Mouse (Mus musculus) megakaryocyte, embryonic 14.5 days (primary cell): ENCODE data around the gene Pdlim3. TPM values are rescaled to one million over a fixed set of nuclear protein-coding genes. Genes with fewer than 3 reads are reported as not detected.

ENCODE experiments used
- H3K27me3 ChIP-seq: replicated peaks from 2 replicates; pipeline ENCODE3; 2012; ENCODE audit warnings: inconsistent platforms
- H3K36me3 ChIP-seq: replicated peaks from 2 replicates; pipeline ENCODE3; 2012; ENCODE audit warnings: low read length, inconsistent platforms, mixed read lengths
- H3K4me1 ChIP-seq: 2 replicates; pipeline ENCODE4 v1.6.1; 2012; ENCODE audit warnings: inconsistent platforms
- H3K4me3 ChIP-seq: replicated peaks from 2 replicates; pipeline ENCODE3; 2012; ENCODE audit warnings: moderate library complexity, mild to moderate bottlenecking, inconsistent platforms
- H3K9me3 ChIP-seq: 2 replicates; pipeline ENCODE4 v1.6.1; 2012; ENCODE audit warnings: inconsistent platforms
- FLI1 ChIP-seq: IDR thresholded peaks from 2 replicates; pipeline ENCODE4 v1.6.1; 2012; ENCODE audit warnings: low read length, inconsistent platforms, mixed read lengths
- GATA1 ChIP-seq: IDR thresholded peaks from 3 replicates; pipeline ENCODE4 v1.6.1; 2012; ENCODE audit warnings: mixed read lengths, low read length, inconsistent platforms, borderline replicate concordance
- polyA plus RNA-seq: library from polyadenylated mRNA; stranded (reverse); fragments of >175 nt; gene quantifications from 2 replicates; pipeline ENCODE4 v1.2.3, GENCODE M21; 2012; ENCODE audit warnings: low replicate concordance; ENCODE audit not compliant: insufficient read depth

Gene Pdlim3
- polyA plus RNA-seq, 1 experiment, result not detected

DNA sequence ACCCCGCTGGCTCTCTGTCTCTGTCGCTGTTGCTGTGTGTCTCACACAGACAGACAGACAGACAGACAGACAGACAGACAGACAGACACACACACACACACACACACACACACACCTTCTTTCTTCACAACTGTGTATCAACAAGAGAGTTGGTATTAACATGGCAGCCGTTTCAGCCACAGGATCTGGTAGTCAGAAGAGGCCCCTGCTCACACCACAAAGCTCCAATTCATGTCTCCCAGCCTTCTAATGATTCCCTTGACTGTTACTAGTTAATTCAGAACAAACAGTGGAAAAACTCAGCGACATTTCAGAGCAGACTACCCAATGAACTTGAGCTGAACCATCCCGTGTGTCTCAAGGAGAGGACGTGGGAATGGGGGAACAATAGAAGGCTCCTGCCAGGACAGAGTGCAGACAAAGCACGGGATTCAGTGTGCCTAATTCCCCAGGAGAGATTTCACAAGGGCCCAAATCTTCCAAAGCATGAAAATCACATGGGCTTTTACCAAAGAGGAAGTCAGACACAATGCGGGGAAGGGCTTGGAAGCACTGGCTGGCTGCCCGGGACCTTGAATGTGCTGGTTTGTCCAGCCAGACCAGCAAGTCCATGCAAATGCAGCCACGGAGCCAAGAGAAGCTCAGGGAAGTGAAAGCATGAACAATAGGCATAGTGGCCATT, 10.2 kb upstream of the Pdlim3 start:
- Histone ChIP-seq H3K36me3 (no peaks in the 10 kb centered on the region), H3K4me3 (no peak overlapping the region), H3K4me1 (no peaks in the 10 kb centered on the region), H3K27me3 (no peaks in the 10 kb centered on the region), H3K9me3 (peaks cover 2% of the 10 kb centered on the region)
- TF ChIP-seq FLI1 (no peak), GATA1 (no peak)

GRCm38 (mm10) chr8:45876397-45876796, 8.9 kb upstream of the Pdlim3 start:
- Histone ChIP-seq H3K4me1 (no peaks in the 10 kb centered on the region), H3K9me3 (peaks cover 4% of the 10 kb centered on the region), H3K4me3 (no peak overlapping the region), H3K36me3 (no peaks in the 10 kb centered on the region), H3K27me3 (no peaks in the 10 kb centered on the region)
- no peak for TF ChIP-seq FLI1
- no peak for TF ChIP-seq GATA1

DNA sequence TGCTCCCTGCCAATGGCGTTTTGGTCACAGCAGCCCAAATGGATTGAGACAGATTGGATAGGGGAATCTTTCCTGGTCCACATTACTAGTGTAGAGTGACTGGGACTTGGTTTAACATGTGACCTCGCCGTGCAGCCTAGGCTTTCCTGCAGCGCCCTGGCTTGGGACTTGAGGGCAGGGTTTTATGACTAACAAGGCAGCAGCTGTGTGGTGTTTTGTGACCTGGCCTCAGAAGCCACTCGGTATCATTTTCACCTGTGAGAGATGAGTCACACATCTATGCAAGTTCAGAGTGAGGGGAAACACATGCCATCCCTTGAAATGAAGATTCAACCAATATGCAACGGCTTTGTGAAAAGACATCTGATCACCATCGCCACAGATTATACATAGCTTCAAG, 7.6 kb upstream of the Pdlim3 start:
- H3K9me3 ChIP-seq, result peaks cover 4% of the 10 kb centered on the region
- TF ChIP-seq GATA1 (no peak), FLI1 (no peak)
- H3K4me3 ChIP-seq, result no peak overlapping the region
- H3K4me1 ChIP-seq, result no peaks in the 10 kb centered on the region
- H3K27me3 ChIP-seq, result no peaks in the 10 kb centered on the region
- no peaks in the 10 kb centered on the region for H3K36me3 ChIP-seq

- Histone ChIP-seq H3K36me3 (no peaks in the 10 kb centered on the region), H3K9me3 (peaks cover 4% of the 10 kb centered on the region), H3K4me3 (no peak overlapping the region), H3K4me1 (peaks cover 5% of the 10 kb centered on the region; the same call in 1 of the 2 replicates), H3K27me3 (peaks cover 16% of the 10 kb centered on the region)
- no peak for TF ChIP-seq GATA1
- no peak for TF ChIP-seq FLI1
Observed at GRCm38 (mm10) chr8:45880457-45880856, 4.8 kb upstream of the Pdlim3 start.

GRCm38 (mm10) chr8:45881726-45882125, 3.5 kb upstream of the Pdlim3 start:
- no peak overlapping the region for H3K4me3 ChIP-seq
- peaks cover 7% of the 10 kb centered on the region; the same call in 1 of the 2 replicates for H3K4me1 ChIP-seq
- H3K9me3 ChIP-seq, result peaks cover 4% of the 10 kb centered on the region
- no peaks in the 10 kb centered on the region for H3K36me3 ChIP-seq
- TF ChIP-seq GATA1, result no peak
- TF ChIP-seq FLI1, result no peak
- peaks cover 22% of the 10 kb centered on the region for H3K27me3 ChIP-seq

- Histone ChIP-seq H3K4me3 (no peak overlapping the region), H3K4me1 (peaks cover 7% of the 10 kb centered on the region; the same call in 1 of the 2 replicates), H3K9me3 (peaks cover 4% of the 10 kb centered on the region), H3K36me3 (no peaks in the 10 kb centered on the region), H3K27me3 (peaks cover 22% of the 10 kb centered on the region)
- TF ChIP-seq GATA1 (no peak), FLI1 (no peak)
Observed at GRCm38 (mm10) chr8:45883793-45884192, 1.5 kb upstream of the Pdlim3 start.

DNA sequence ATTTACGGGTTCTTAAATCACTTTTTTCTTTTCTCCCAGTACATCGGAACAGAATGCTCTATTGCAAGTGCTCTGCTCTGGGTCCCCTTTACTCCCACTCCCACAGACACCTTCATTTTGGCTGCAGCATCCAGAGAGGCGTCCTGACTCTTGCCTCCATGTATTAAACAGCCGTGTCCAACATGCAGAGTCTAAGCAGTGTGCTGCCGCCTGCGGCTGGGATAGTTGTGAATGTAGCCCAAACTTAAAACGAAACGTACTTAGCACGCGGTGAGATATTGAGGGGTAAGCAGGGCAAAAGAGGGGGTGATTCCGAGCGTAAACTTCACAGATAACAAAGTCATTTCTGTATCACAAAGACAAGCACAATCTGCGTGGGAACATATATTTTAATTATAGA, 709 bp upstream of the Pdlim3 start:
- Histone ChIP-seq H3K9me3 (peaks cover 4% of the 10 kb centered on the region), H3K4me1 (peaks cover 7% of the 10 kb centered on the region; the same call in 1 of the 2 replicates), H3K4me3 (peak overlapping the region; percentile 81), H3K27me3 (peaks cover 22% of the 10 kb centered on the region), H3K36me3 (no peaks in the 10 kb centered on the region)
- no peak for TF ChIP-seq FLI1
- TF ChIP-seq GATA1, result no peak

DNA sequence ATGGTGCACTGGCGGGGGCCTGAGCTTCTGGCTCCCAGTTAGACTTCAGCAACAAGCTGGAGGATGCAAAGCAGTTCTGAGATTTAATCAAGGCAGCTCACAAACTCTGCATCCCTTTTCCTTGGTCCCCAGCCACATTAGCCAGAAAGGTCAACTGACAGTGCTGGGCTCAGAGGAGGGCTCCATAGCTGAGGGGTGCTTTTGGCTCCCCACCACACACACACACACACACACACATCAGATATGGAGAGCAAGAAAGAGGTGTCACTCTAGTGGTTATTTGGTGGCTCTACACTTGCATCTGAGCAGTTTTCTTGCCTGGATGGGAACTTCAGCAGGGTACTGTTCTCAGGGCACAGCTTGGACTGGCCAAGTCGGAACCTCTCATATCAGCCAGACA, 514 bp downstream of the Pdlim3 start:
- Histone ChIP-seq H3K9me3 (no peaks in the 10 kb centered on the region), H3K4me1 (peaks cover 7% of the 10 kb centered on the region; the same call in 1 of the 2 replicates), H3K27me3 (peaks cover 22% of the 10 kb centered on the region), H3K4me3 (no peak overlapping the region), H3K36me3 (no peaks in the 10 kb centered on the region)
- TF ChIP-seq GATA1, result no peak

DNA sequence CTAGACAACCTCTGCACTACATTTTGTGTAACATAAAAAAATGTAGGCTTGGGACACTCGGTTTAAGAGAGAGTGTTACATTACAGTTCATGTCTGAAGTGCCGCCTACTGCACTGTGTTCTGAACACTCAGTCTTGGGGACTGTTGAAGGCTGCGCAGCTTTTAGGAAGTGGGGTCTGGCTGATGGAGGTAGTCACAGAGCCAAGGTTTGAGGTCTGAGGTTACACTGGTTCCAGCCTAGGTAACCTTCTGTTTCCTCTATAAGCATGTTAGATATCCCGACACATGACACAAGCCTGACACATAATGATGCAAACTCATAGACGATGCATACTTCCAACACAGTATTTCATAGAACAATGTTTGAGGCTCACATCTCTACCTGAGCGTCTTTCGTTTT, 4.5 kb downstream of the Pdlim3 start:
- TF ChIP-seq GATA1, result no peak
- TF ChIP-seq FLI1, result no peak
- no peaks in the 10 kb centered on the region for H3K36me3 ChIP-seq
- no peaks in the 10 kb centered on the region for H3K9me3 ChIP-seq
- no peak overlapping the region for H3K4me3 ChIP-seq
- H3K4me1 ChIP-seq, result peaks cover 7% of the 10 kb centered on the region; the same call in 1 of the 2 replicates
- peaks cover 12% of the 10 kb centered on the region for H3K27me3 ChIP-seq

GRCm38 (mm10) chr8:45896590-45896989, 11.3 kb downstream of the Pdlim3 start:
- H3K36me3 ChIP-seq, result no peaks in the 10 kb centered on the region
- H3K4me3 ChIP-seq, result no peak overlapping the region
- no peaks in the 10 kb centered on the region for H3K27me3 ChIP-seq
- TF ChIP-seq FLI1 (no peak), GATA1 (no peak)
- no peaks in the 10 kb centered on the region for H3K9me3 ChIP-seq
- H3K4me1 ChIP-seq, result no peaks in the 10 kb centered on the region

DNA sequence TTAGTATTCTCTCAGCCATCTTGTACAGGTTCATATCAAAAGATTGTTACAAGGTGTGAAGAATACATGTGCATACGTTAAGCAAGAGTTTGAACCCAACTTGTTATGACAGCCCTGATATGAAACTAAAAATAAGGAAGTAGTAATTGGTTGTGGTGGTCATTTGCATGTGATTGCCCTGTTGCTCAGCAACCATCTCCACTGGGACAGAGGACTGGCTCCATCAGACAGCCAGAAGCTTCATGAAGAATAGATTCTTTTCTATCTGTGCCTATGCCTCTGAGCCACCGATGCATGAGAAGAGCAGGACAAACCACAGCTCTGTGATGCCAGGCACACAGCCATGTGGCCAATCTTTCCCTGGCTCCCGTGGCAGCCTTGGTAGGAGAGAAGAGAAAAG, 14.5 kb downstream of the Pdlim3 start:
- Histone ChIP-seq H3K27me3 (no peaks in the 10 kb centered on the region), H3K9me3 (no peaks in the 10 kb centered on the region), H3K4me3 (no peak overlapping the region), H3K36me3 (no peaks in the 10 kb centered on the region), H3K4me1 (no peaks in the 10 kb centered on the region)
- TF ChIP-seq GATA1 (no peak), FLI1 (no peak)
